Mouse (Mus musculus) brown adipose tissue, adult 24 weeks (tissue): ENCODE measurements around the gene Ppme1. TPM values are rescaled to one million over a fixed set of nuclear protein-coding genes. Genes with fewer than 3 reads are reported as not detected.

Experiments
- polyA plus RNA-seq: library from polyadenylated mRNA; stranded (reverse); fragments of >200 nt; gene quantifications from 2 replicates; pipeline ENCODE4 v1.2.4, GENCODE M21; 2012; ENCODE audit not compliant: missing spikeins, insufficient read depth, insufficient read length

Ppme1 gene
- polyA plus RNA-seq, 1 experiment = 38.1 TPM

Other genes with a start within 250 kb of the Ppme1 start
- 5.9 and 12.3 TPM in 2 replicates for gene Lipt2, start 213.0 kb downstream of the Ppme1 start, polyA plus RNA-seq
- not detected in 2 replicates for gene Kcne3, start 195.8 kb downstream of the Ppme1 start, polyA plus RNA-seq
- gene Pgm2l1, start 144.9 kb downstream of the Ppme1 start, polyA plus RNA-seq = 2.0 and 2.1 TPM in 2 replicates
- not detected in 2 replicates for gene P4ha3, start 86.8 kb downstream of the Ppme1 start, polyA plus RNA-seq
- gene C2cd3, start 74 bp downstream of the Ppme1 start, polyA plus RNA-seq = 5.7 and 9.1 TPM in 2 replicates
- gene Ucp3, start 100.7 kb upstream of the Ppme1 start, polyA plus RNA-seq = 61.6 and 107 TPM in 2 replicates
- 54.8 and 55.8 TPM in 2 replicates for gene Ucp2, start 121.0 kb upstream of the Ppme1 start, polyA plus RNA-seq
- gene Dnajb13, start 142.7 kb upstream of the Ppme1 start, polyA plus RNA-seq = 2.6 and 2.7 TPM in 2 replicates
- 6.4 and 11.6 TPM in 2 replicates for gene Coa4, start 164.8 kb upstream of the Ppme1 start, polyA plus RNA-seq
- gene Rab6a, start 235.1 kb upstream of the Ppme1 start, polyA plus RNA-seq = 56.8 and 70.0 TPM in 2 replicates
- 125 and 158 TPM in 2 replicates for gene Mrpl48, start 236.0 kb upstream of the Ppme1 start, polyA plus RNA-seq